Mouse (Mus musculus): ENCODE data around the gene Krt77. TPM values are rescaled to one million over a fixed set of nuclear protein-coding genes. Genes with fewer than 3 reads are reported as not detected.

The Krt77 gene
- polyA plus RNA-seq, 1 experiment, result 2.7 TPM

- Histone ChIP-seq H3K27me3 (ENCODE audit: control insufficient read depth, insufficient read depth, low read length) (peaks cover 5% of the 10 kb centered on the region; the same call in 1 of the 2 replicates), H3K4me1 (replicated peaks; ENCODE audit: control insufficient read depth, insufficient read depth, low read length) (no peaks in the 10 kb centered on the region), H3K27ac (ENCODE audit: control insufficient read depth, insufficient read depth, low read length) (no peak within 1 kb of the TSS), H3K36me3 (ENCODE audit: control insufficient read depth, insufficient read depth, low read length) (no peaks in the 10 kb centered on the region), H3K4me3 (ENCODE audit: control insufficient read depth, insufficient read depth, low read length) (no peak within 1 kb of the TSS)
- no peak for DNase-seq
- whole genome bisulfite sequencing, result 88% methylated on average over 6 of the region's 6 CpGs
- TF ChIP-seq POLR2A (IDR thresholded peaks at IDR 0.05; ENCODE audit: control insufficient read depth, extremely low read depth, insufficient read depth, low read length, poor library complexity) (no peak), CTCF (IDR thresholded peaks at IDR 0.05; ENCODE audit: borderline replicate concordance, control insufficient read depth, extremely low read depth, insufficient read depth, low read length, poor library complexity) (no peak)
These were observed 18.8 kb downstream of the Krt77 start, which contains the start of gene Krt1 for GRCm38 (mm10) chr15:101850694-101851093. TSS of gene Krt1 (minus strand) at chr15:101850794.

DNA sequence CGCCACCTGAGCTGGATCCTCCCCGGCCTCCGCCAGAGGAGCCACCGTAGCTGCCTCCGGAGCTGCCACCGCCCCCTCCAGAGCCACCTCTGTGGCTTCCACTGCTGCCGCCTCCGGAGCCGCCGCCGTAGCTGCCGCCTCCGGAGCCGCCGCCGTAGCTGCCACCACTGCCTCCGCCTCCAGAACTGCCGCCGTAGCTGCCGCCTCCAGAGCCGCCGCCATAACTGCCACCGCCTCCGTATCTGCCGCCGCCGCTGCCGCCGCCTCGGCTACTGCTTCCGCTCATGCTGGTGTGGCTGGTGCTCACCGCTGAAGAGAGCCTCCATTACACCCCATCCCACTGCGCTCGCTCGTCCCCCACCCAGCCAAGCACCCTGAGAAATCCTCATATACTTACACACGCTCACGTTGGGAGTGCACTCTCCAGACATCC lies 23.5 kb downstream of the Krt77 start:
- DNase-seq, result peak; percentile 35
- TF ChIP-seq POLR2A (IDR thresholded peaks at IDR 0.05; ENCODE audit: control insufficient read depth, extremely low read depth, insufficient read depth, low read length, poor library complexity), result no peak
- no peak for TF ChIP-seq CTCF (IDR thresholded peaks at IDR 0.05; ENCODE audit: borderline replicate concordance, control insufficient read depth, extremely low read depth, insufficient read depth, low read length, poor library complexity)
- H3K36me3 ChIP-seq (ENCODE audit: control insufficient read depth, insufficient read depth, low read length), result no peaks in the 10 kb centered on the region
- H3K4me1 ChIP-seq (replicated peaks; ENCODE audit: control insufficient read depth, insufficient read depth, low read length), result no peaks in the 10 kb centered on the region
- 3% methylated on average over 36 of the region's 37 CpGs for WGBS
- no peak overlapping the region for H3K27ac ChIP-seq (ENCODE audit: control insufficient read depth, insufficient read depth, low read length)
- no peak overlapping the region for H3K4me3 ChIP-seq (ENCODE audit: control insufficient read depth, insufficient read depth, low read length)
- peaks cover 5% of the 10 kb centered on the region; the same call in 1 of the 2 replicates for H3K27me3 ChIP-seq (ENCODE audit: control insufficient read depth, insufficient read depth, low read length)

DNA sequence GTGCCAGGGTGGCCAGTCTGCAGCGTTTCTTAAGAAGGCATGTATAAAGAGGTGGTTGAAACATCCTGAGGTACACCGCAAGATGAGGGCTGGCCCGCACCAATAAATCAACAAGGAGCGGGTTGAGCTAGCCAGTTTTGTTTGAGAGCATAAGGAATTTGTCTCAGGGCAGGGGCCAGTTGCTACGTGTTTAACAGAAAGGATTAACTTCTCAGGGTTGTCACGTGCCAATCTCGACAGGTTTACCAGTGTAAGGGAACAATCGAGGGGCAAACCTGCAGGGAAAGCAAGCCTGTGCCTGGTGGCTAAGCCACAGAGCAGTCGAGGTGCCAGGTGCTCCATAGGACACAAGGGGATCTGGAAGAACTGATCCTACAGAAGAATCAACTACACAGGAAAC lies 26.3 kb downstream of the Krt77 start:
- no peak overlapping the region for H3K27ac ChIP-seq (ENCODE audit: control insufficient read depth, insufficient read depth, low read length)
- no peak for DNase-seq
- TF ChIP-seq POLR2A (IDR thresholded peaks at IDR 0.05; ENCODE audit: control insufficient read depth, extremely low read depth, insufficient read depth, low read length, poor library complexity) (no peak), CTCF (IDR thresholded peaks at IDR 0.05; ENCODE audit: borderline replicate concordance, control insufficient read depth, extremely low read depth, insufficient read depth, low read length, poor library complexity) (no peak)
- H3K4me3 ChIP-seq (ENCODE audit: control insufficient read depth, insufficient read depth, low read length), result no peak overlapping the region
- 65% methylated on average over 9 of the region's 9 CpGs for WGBS
- no peaks in the 10 kb centered on the region for H3K36me3 ChIP-seq (ENCODE audit: control insufficient read depth, insufficient read depth, low read length)
- no peaks in the 10 kb centered on the region for H3K4me1 ChIP-seq (replicated peaks; ENCODE audit: control insufficient read depth, insufficient read depth, low read length)
- peaks cover 5% of the 10 kb centered on the region; the same call in 1 of the 2 replicates for H3K27me3 ChIP-seq (ENCODE audit: control insufficient read depth, insufficient read depth, low read length)

DNA sequence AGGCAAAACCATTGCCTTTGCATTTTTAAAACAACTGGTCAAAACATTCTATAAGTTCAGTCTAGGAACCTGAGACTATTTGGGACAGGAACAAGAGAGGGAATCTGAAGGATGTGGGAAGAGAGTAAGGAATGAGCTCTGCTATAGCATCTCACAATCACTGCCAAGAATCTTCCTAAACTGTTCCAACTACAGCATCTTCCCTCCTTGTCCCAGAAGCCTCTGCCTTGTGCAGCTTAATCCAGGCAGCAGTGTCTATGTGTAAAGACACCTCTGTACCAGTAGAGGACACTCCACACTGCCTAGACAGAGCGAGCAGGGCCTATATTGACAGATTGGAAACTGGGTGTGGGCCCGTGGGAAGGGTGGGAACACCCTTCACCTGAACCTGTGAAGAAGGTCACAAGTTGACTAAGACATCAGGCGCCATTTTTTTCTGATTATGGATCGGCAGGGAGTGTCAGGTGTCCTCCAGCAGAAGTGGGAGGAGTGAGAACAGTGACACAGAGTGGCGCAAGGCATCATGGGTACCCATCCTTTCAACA lies 34.6 kb downstream of the Krt77 start:
- Histone ChIP-seq H3K4me1 (replicated peaks; ENCODE audit: control insufficient read depth, insufficient read depth, low read length) (no peaks in the 10 kb centered on the region), H3K36me3 (ENCODE audit: control insufficient read depth, insufficient read depth, low read length) (no peaks in the 10 kb centered on the region), H3K27me3 (ENCODE audit: control insufficient read depth, insufficient read depth, low read length) (no peaks in the 10 kb centered on the region), H3K27ac (ENCODE audit: control insufficient read depth, insufficient read depth, low read length) (no peak overlapping the region), H3K4me3 (ENCODE audit: control insufficient read depth, insufficient read depth, low read length) (no peak overlapping the region)
- no peak for DNase-seq
- TF ChIP-seq CTCF (IDR thresholded peaks at IDR 0.05; ENCODE audit: borderline replicate concordance, control insufficient read depth, extremely low read depth, insufficient read depth, low read length, poor library complexity), result no peak
- no peak for TF ChIP-seq POLR2A (IDR thresholded peaks at IDR 0.05; ENCODE audit: control insufficient read depth, extremely low read depth, insufficient read depth, low read length, poor library complexity)
- 66% methylated on average over 5 of the region's 5 CpGs for WGBS

DNA sequence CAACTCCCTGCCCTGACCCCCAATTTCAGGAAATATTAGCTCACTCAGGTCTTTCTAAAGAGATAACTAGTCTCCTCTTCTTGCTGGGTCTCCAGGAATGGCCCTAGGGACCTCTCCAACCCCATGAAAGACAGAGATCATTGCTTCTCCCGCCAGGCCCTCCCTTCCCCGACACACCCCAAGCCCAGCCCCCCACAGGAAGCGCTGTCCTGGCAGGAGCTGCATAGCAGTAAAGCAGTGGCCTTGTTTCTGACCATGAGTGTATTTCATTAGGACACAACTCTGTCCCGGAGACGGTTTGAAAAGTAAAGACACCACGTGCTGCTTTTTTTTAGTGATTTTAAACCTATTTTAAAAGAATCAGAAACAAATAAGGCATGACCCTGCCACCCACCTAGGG lies 36.4 kb downstream of the Krt77 start:
- Histone ChIP-seq H3K27ac (ENCODE audit: control insufficient read depth, insufficient read depth, low read length) (no peak overlapping the region), H3K4me3 (ENCODE audit: control insufficient read depth, insufficient read depth, low read length) (no peak overlapping the region), H3K27me3 (ENCODE audit: control insufficient read depth, insufficient read depth, low read length) (no peaks in the 10 kb centered on the region), H3K36me3 (ENCODE audit: control insufficient read depth, insufficient read depth, low read length) (no peaks in the 10 kb centered on the region), H3K4me1 (replicated peaks; ENCODE audit: control insufficient read depth, insufficient read depth, low read length) (no peaks in the 10 kb centered on the region)
- no peak for DNase-seq
- TF ChIP-seq POLR2A (IDR thresholded peaks at IDR 0.05; ENCODE audit: control insufficient read depth, extremely low read depth, insufficient read depth, low read length, poor library complexity) (no peak), CTCF (IDR thresholded peaks at IDR 0.05; ENCODE audit: borderline replicate concordance, control insufficient read depth, extremely low read depth, insufficient read depth, low read length, poor library complexity) (no peak)
- WGBS, result 58% methylated on average over 6 of the region's 6 CpGs

- WGBS, result 82% methylated on average over 5 of the region's 5 CpGs
- Histone ChIP-seq H3K36me3 (ENCODE audit: control insufficient read depth, insufficient read depth, low read length) (no peaks in the 10 kb centered on the region), H3K27me3 (ENCODE audit: control insufficient read depth, insufficient read depth, low read length) (no peaks in the 10 kb centered on the region), H3K4me3 (ENCODE audit: control insufficient read depth, insufficient read depth, low read length) (no peak overlapping the region), H3K4me1 (replicated peaks; ENCODE audit: control insufficient read depth, insufficient read depth, low read length) (no peaks in the 10 kb centered on the region), H3K27ac (ENCODE audit: control insufficient read depth, insufficient read depth, low read length) (no peak overlapping the region)
- no peak for DNase-seq
- TF ChIP-seq POLR2A (IDR thresholded peaks at IDR 0.05; ENCODE audit: control insufficient read depth, extremely low read depth, insufficient read depth, low read length, poor library complexity) (no peak), CTCF (IDR thresholded peaks at IDR 0.05; ENCODE audit: borderline replicate concordance, control insufficient read depth, extremely low read depth, insufficient read depth, low read length, poor library complexity) (no peak)
These were observed 40.1 kb downstream of the Krt77 start for GRCm38 (mm10) chr15:101829441-101829840.

DNA sequence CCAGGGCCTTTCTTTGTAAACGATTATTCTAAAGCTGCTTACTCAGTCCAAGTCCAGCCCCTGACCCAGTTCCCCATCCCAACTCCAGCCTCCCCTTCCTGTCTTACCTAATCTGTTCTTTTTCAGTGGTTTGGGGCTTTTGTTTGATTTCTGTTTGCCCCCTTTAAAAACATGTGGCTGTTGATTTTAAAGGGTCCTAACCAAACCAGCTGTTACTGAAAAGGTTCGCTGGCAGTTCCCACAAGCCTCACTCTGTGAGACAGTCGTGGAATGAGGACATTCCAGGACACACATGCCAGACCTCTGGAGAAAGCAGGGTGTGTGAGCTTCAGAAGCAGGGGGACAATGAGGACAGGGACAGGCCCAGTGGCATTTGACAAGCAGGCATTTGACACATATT lies 47.7 kb downstream of the Krt77 start:
- no peak for DNase-seq
- Histone ChIP-seq H3K4me3 (ENCODE audit: control insufficient read depth, insufficient read depth, low read length) (no peak overlapping the region), H3K27ac (ENCODE audit: control insufficient read depth, insufficient read depth, low read length) (no peak overlapping the region), H3K27me3 (ENCODE audit: control insufficient read depth, insufficient read depth, low read length) (no peaks in the 10 kb centered on the region), H3K4me1 (replicated peaks; ENCODE audit: control insufficient read depth, insufficient read depth, low read length) (no peaks in the 10 kb centered on the region), H3K36me3 (ENCODE audit: control insufficient read depth, insufficient read depth, low read length) (no peaks in the 10 kb centered on the region)
- 27% methylated on average over 3 of the region's 3 CpGs for WGBS
- no peak for TF ChIP-seq POLR2A (IDR thresholded peaks at IDR 0.05; ENCODE audit: control insufficient read depth, extremely low read depth, insufficient read depth, low read length, poor library complexity)
- no peak for TF ChIP-seq CTCF (IDR thresholded peaks at IDR 0.05; ENCODE audit: borderline replicate concordance, control insufficient read depth, extremely low read depth, insufficient read depth, low read length, poor library complexity)
